Mouse (Mus musculus) neural tube, embryonic 14.5 days (tissue): ENCODE measurements at regions not wholly inside any gene's neighbourhood (a gene's known extent, or its start where the extent isn't known, plus 50 kb on each side); places are given as distances from the start of the nearest gene placed in this dataset.

Experiments
- ATAC-seq: fragments of 200-750 bp; cut with Nextera tagmentation; 2 replicates; pipeline ENCODE4 v1.8.0; 2017; ENCODE audit warnings: low read depth, mild to moderate bottlenecking, moderate TSS enrichment, moderate library complexity
- H3K27ac ChIP-seq: fragments of 300-500 bp; sonication (generic); 2 replicates; pipeline ENCODE4 v1.5.1; 2014; ENCODE audit warnings: low read depth, mild to moderate bottlenecking, control low read depth, low read length, moderate library complexity, mixed read lengths
- H3K27me3 ChIP-seq: fragments of 300-500 bp; sonication (generic); 2 replicates; pipeline ENCODE4 v1.6.1; 2014; ENCODE audit warnings: low read length; ENCODE audit not compliant: control insufficient read depth, insufficient read depth
- H3K36me3 ChIP-seq: fragments of 300-500 bp; sonication (generic); 2 replicates; pipeline ENCODE4 v1.6.1; 2014; ENCODE audit warnings: low read length, mixed read lengths; ENCODE audit not compliant: control insufficient read depth, insufficient read depth
- H3K4me1 ChIP-seq: fragments of 300-500 bp; sonication (generic); 2 replicates; pipeline ENCODE4 v1.6.1; 2014; ENCODE audit warnings: low read length; ENCODE audit not compliant: control insufficient read depth, insufficient read depth
- H3K4me2 ChIP-seq: fragments of 300-500 bp; sonication (generic); 2 replicates; pipeline ENCODE4 v1.6.1; 2014; ENCODE audit warnings: mild to moderate bottlenecking, low read depth, low read length, control low read depth
- H3K4me3 ChIP-seq: fragments of 300-500 bp; sonication (generic); 2 replicates; pipeline ENCODE4 v1.5.1; 2014; ENCODE audit warnings: low read depth, low read length, control low read depth, mixed read lengths
- H3K9ac ChIP-seq: fragments of 300-500 bp; sonication (generic); replicated peaks from 2 replicates; pipeline ENCODE4 v1.6.1; 2014; ENCODE audit warnings: low read depth, mild to moderate bottlenecking, control low read depth, low read length, mixed read lengths
- H3K9me3 ChIP-seq: fragments of 300-500 bp; sonication (generic); 2 replicates; pipeline ENCODE4 v1.6.1; 2016; ENCODE audit warnings: low read length; ENCODE audit not compliant: control insufficient read depth
- WGBS: fragments of 180-500 bp; shearing (Covaris S2); extraction: QIAGEN DNeasy Blood & Tissue Kit; methylation state at CpG from one replicate; pipeline ENCODE4 v1.1.7; 2014; 5-methylcytosine and 5-hydroxymethylcytosine counted together

- Histone ChIP-seq H3K36me3 (no peaks in the 10 kb centered on the region), H3K4me1 (no peaks in the 10 kb centered on the region), H3K27ac (no peak overlapping the region), H3K9me3 (no peaks in the 10 kb centered on the region), H3K4me3 (no peak overlapping the region), H3K9ac (no peak overlapping the region), H3K27me3 (no peaks in the 10 kb centered on the region), H3K4me2 (no peak overlapping the region)
- 100% methylated on average over 1 of the region's 1 CpGs for WGBS
- ATAC-seq, result no peak
These were observed 65.0 kb upstream of the Pik3cg start for GRCm38 (mm10) chr12:32273474-32273873.

GRCm38 (mm10) chr12:32279861-32280260, 71.4 kb upstream of the Pik3cg start:
- Histone ChIP-seq H3K4me2 (no peak overlapping the region), H3K9ac (no peak overlapping the region), H3K36me3 (no peaks in the 10 kb centered on the region), H3K4me3 (no peak overlapping the region), H3K4me1 (no peaks in the 10 kb centered on the region), H3K27ac (no peak overlapping the region), H3K27me3 (no peaks in the 10 kb centered on the region), H3K9me3 (no peaks in the 10 kb centered on the region)
- WGBS, result 82% methylated on average over 4 of the region's 4 CpGs
- ATAC-seq, result no peak

DNA sequence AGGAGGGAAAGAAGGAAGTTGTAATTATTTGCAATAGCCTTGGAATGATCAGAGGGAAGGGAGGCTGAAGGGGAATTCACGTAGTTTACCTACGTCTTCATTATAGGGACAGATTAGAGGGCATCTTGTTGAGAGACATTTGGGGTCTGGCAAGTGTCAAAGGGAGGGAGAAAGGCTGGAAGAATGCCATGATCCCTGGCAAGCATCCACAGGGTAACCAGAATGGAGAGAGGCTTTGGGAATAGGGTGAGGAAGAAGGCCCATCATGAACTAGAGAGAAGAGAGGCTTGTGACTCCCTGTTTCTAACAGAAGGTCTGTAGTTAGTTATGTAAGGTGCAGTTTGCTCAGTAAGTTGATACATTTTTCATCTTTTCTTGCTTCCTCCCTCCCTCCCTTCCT, 71.8 kb upstream of the Pik3cg start:
- no peak for ATAC-seq
- no peak overlapping the region for H3K4me3 ChIP-seq
- H3K36me3 ChIP-seq, result no peaks in the 10 kb centered on the region
- no peak overlapping the region for H3K4me2 ChIP-seq
- no peaks in the 10 kb centered on the region for H3K9me3 ChIP-seq
- 97% methylated on average over 2 of the region's 2 CpGs for whole genome bisulfite sequencing
- H3K27ac ChIP-seq, result no peak overlapping the region
- H3K27me3 ChIP-seq, result no peaks in the 10 kb centered on the region
- H3K4me1 ChIP-seq, result no peaks in the 10 kb centered on the region
- H3K9ac ChIP-seq, result no peak overlapping the region

- H3K27me3 ChIP-seq, result no peaks in the 10 kb centered on the region
- H3K4me1 ChIP-seq, result no peaks in the 10 kb centered on the region
- no peak overlapping the region for H3K9ac ChIP-seq
- 76% methylated on average over 5 of the region's 5 CpGs for WGBS
- no peak overlapping the region for H3K27ac ChIP-seq
- H3K36me3 ChIP-seq, result no peaks in the 10 kb centered on the region
- ATAC-seq, result no peak
- no peaks in the 10 kb centered on the region for H3K9me3 ChIP-seq
- no peak overlapping the region for H3K4me2 ChIP-seq
- no peak overlapping the region for H3K4me3 ChIP-seq
These were observed 74.1 kb upstream of the Pik3cg start for GRCm38 (mm10) chr12:32282371-32283163.

GRCm38 (mm10) chr12:32285039-32285438, 76.6 kb upstream of the Pik3cg start:
- Histone ChIP-seq H3K36me3 (no peaks in the 10 kb centered on the region), H3K4me1 (no peaks in the 10 kb centered on the region), H3K9me3 (no peaks in the 10 kb centered on the region), H3K4me3 (no peak overlapping the region), H3K27ac (no peak overlapping the region), H3K27me3 (no peaks in the 10 kb centered on the region), H3K4me2 (no peak overlapping the region), H3K9ac (no peak overlapping the region)
- no peak for ATAC-seq
- WGBS, result 79% methylated on average over 2 of the region's 2 CpGs

DNA sequence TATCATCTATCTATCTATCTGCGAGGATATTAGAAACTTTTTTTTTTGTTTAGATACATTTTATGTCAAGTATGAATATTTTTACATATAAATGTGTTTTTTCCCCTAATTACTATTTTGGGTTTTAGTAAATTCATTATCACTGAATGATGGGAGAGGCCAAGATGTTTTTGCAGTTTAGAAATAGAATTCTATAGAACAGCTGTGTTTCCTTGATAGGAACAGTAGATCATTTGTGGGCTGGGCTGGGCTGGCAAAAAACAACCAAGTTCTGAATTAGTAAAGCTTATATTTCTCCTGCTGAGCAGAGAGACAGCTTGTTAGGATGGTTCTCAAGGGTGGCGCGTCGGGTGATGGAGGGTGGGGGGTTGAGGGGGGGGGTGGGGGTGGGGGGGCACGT, 78.2 kb upstream of the Pik3cg start:
- no peaks in the 10 kb centered on the region for H3K27me3 ChIP-seq
- H3K36me3 ChIP-seq, result no peaks in the 10 kb centered on the region
- 31% methylated on average over 5 of the region's 5 CpGs for WGBS
- no peaks in the 10 kb centered on the region for H3K4me1 ChIP-seq
- H3K27ac ChIP-seq, result no peak overlapping the region
- ATAC-seq, result no peak
- H3K9ac ChIP-seq, result no peak overlapping the region
- no peaks in the 10 kb centered on the region for H3K9me3 ChIP-seq
- no peak overlapping the region for H3K4me2 ChIP-seq
- H3K4me3 ChIP-seq, result no peak overlapping the region

GRCm38 (mm10) chr12:32291145-32291544, 82.7 kb upstream of the Pik3cg start:
- no peak for ATAC-seq
- WGBS, result 80% methylated on average over 5 of the region's 5 CpGs

DNA sequence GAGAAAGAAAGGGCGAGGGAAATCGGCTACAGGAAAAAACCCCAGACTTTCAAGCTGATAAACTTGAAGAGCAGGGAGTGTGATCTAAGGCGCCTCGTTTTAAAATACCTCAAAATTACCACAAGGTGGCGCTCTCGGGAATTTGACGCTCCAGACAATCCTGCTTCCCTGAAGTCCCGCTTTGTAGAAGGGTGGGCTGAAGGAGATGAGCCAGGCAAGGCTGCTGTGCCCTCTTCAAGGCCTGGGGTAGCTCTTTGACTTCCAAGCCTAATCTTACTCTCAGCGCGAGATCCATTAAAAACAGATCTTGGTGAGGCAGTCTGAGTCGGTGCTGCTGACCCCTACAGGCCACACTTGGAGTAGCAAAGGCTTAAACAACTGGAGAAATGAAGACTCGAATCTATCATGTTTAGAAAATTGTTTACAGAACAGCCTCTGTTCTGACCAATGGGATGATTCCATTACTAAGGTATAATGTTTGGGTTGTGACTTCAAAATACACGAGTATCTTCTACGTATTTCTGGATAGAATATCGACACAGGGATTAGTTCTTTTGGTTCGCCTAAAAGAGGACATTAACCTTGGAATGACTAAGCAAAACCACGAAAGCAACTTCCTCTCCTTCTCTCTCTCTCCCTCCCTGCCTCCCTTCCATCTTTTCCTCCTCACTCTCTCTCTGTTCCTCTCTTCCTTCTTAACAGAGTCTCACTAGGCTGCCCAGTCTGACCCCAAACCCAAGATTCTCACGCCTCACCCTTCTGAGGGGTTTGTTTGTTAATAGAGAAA, 83.7 kb upstream of the Pik3cg start:
- Histone ChIP-seq H3K36me3 (no peaks in the 10 kb centered on the region), H3K9ac (no peak overlapping the region; the same call in 1 of the 2 replicates), H3K4me1 (no peaks in the 10 kb centered on the region), H3K27ac (no peak overlapping the region), H3K4me2 (peak overlapping the region; percentile 47), H3K4me3 (peak overlapping the region; percentile 21; the same call in 1 of the 2 replicates), H3K27me3 (no peaks in the 10 kb centered on the region), H3K9me3 (no peaks in the 10 kb centered on the region)
- ATAC-seq, result peak; percentile 96
- WGBS, result 27% methylated on average over 18 of the region's 18 CpGs

More at GRCm38 (mm10) chr12:32291145-32291544, 82.7 kb upstream of the Pik3cg start:
- Histone ChIP-seq H3K9me3 (no peaks in the 10 kb centered on the region), H3K36me3 (no peaks in the 10 kb centered on the region), H3K27me3 (no peaks in the 10 kb centered on the region), H3K4me3 (no peak overlapping the region), H3K9ac (no peak overlapping the region), H3K4me1 (no peaks in the 10 kb centered on the region), H3K4me2 (no peak overlapping the region), H3K27ac (no peak overlapping the region)

DNA sequence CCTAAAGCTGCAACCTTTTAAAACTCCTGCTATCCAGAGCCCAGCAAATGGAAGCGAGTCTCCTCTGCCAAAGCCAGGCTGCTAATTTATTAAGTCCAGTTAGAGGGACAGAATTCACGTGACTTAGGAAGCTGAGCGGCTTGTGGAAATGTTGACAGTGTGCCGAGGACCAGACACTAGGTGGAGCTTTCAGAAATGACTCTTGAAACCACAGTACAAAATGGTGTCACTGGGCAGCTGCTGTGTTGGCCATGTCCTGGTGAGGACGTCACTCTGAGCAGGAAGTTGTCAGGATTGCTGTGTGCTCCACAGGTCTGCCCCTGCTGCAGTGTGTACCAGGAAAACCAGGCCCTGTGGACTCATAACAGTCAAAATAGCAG, 84.3 kb upstream of the Pik3cg start:
- Histone ChIP-seq H3K4me2 (no peak overlapping the region), H3K27ac (no peak overlapping the region), H3K27me3 (no peaks in the 10 kb centered on the region), H3K4me1 (no peaks in the 10 kb centered on the region), H3K4me3 (no peak overlapping the region), H3K36me3 (no peaks in the 10 kb centered on the region), H3K9me3 (no peaks in the 10 kb centered on the region), H3K9ac (no peak overlapping the region)
- WGBS, result 76% methylated on average over 5 of the region's 5 CpGs
- 0 out of 2 replicates have a peak, but pooled peaks have one; percentile 6 for ATAC-seq
